Comparison of ENCODE assay signal across 9 mouse cellular contexts in the genomic region with DNA sequence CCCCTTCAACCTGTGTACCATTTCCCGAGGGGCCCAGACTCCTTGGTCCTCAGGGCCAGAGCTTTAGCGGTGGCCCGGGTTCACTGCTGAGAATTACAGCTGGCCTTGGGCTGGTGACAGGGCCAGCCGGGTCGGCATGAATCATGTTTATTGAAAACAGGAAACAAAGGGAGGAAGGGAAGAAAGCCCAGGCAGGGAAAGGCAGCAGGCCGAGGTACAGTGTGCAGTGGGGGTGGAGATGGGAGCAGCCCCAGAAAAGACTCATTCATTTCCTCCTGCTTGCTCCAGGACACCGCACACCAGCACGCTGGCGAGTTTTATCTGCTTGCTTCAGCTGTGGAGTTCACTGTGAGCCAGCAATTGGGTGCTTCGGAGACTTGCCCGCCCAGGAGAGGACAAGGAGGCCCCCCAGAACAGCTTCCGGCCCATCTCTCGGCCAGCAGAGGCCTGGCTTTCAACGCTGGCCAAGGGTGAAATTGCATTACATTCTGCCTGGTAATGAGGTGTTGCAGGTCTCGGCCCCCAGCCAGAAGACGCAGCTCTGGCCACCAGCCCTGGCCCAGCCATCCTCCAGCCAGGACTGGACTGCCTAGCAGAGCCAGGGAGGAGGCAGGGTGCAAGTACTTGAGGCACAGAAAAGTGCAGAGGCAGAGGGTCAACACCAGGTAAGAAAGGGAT. TPM values are rescaled to one million over a fixed set of nuclear protein-coding genes. Genes with fewer than 3 reads are reported as not detected.
DNase-seq lines count a peak whose midpoint lies in the region; ATAC-seq and TF ChIP-seq lines count a peak whose summit lies in the region.
"Had no signal": no experiment of that assay in that cellular context is flagged by ENCODE, and none has a peak within 500 bp of the region (broad histone marks: within the 10 kb centered on the region; RNA-seq: fewer than 3 reads in every experiment).

No protein-coding gene starts in this region.

- H3K27me3 ChIP-seq in forebrain, embryonic 14.5 days (replicated peaks; ENCODE audit: control insufficient read depth, insufficient read depth, low read length): no peaks in the 10 kb centered on the region
- no peaks in the 10 kb centered on the region; the same call in 1 of the 2 replicates for H3K27me3 ChIP-seq in kidney, embryonic 15.5 days

- ATAC-seq in forebrain, embryonic 14.5 days: peak; percentile 64; the same call in 1 of the 2 replicates
- peak; percentile 57 for ATAC-seq in kidney, embryonic 15.5 days (replicated peaks; ENCODE audit: low FRiP score)
- ATAC-seq in megakaryocyte-erythroid progenitor cell, adult 5-6 weeks (replicated peaks; ENCODE audit: low FRiP score, low TSS enrichment, poor library complexity, severe bottlenecking): no peak

- peak; percentile 16 for DNase-seq in gastrocnemius, adult 18-20 months (ENCODE audit: low spot score)
- DNase-seq in gastrocnemius, postnatal 36 days: no peak
- DNase-seq in c-Kit-positive CD71-negative TER-119-negative erythroid progenitor cells, embryonic 14.5 days (ENCODE audit: low read depth): peak; percentile 9
- DNase-seq in forebrain, embryonic 14.5 days (ENCODE audit: low spot score): peak; percentile 47
- DNase-seq in lung, adult 2 months: peak; percentile 4

- TF ChIP-seq POLR2A in lung, adult 2 months (IDR thresholded peaks at IDR 0.05; ENCODE audit: borderline replicate concordance, extremely low read depth, low read depth, low read length): no peak
- no peak for TF ChIP-seq POLR2A in olfactory bulb, adult 2 months (IDR thresholded peaks at IDR 0.05; ENCODE audit: insufficient read depth, low read depth, low read length)

- no peaks in the 10 kb centered on the region for H3K36me3 ChIP-seq in forebrain, embryonic 14.5 days (ENCODE audit: control insufficient read depth, insufficient read depth, low read length)
- no peaks in the 10 kb centered on the region for H3K36me3 ChIP-seq in kidney, embryonic 15.5 days

- no peak overlapping the region for H3K27ac ChIP-seq in forebrain, embryonic 14.5 days (ENCODE audit: low read depth, low read length)
- peak overlapping the region; percentile 66 for H3K27ac ChIP-seq in kidney, embryonic 15.5 days
- H3K27ac ChIP-seq in olfactory bulb, adult 2 months (ENCODE audit: insufficient read depth, low read depth, low read length): no peak overlapping the region

- no peak overlapping the region for H3K4me3 ChIP-seq in forebrain, embryonic 14.5 days (ENCODE audit: low read depth, low read length)
- H3K4me3 ChIP-seq in kidney, embryonic 15.5 days (replicated peaks): no peak overlapping the region
- H3K4me3 ChIP-seq in lung, adult 2 months (replicated peaks; ENCODE audit: extremely low read depth, low read depth, low read length): no peak overlapping the region
- no peak overlapping the region for H3K4me3 ChIP-seq in olfactory bulb, adult 2 months (ENCODE audit: insufficient read depth, low read depth, low read length)

- 7% methylated on average over 16 of the region's 16 CpGs for WGBS in forebrain, embryonic 14.5 days
- 3% methylated on average over 16 of the region's 16 CpGs for WGBS in kidney, embryonic 15.5 days
- WGBS in lung, adult 2 months: 22% methylated on average over 16 of the region's 16 CpGs
- 44% methylated on average over 16 of the region's 16 CpGs for WGBS in olfactory bulb, adult 2 months

- intact Hi-C loops in gastrocnemius, postnatal 36 days (cut with DNase I): no loop called here

- no peak overlapping the region; the same call in 1 of the 2 replicates for H3K4me2 ChIP-seq in forebrain, embryonic 14.5 days (ENCODE audit: low read length)
- peak overlapping the region; percentile 40 for H3K4me2 ChIP-seq in kidney, embryonic 15.5 days

- peaks cover 11% of the 10 kb centered on the region for H3K4me1 ChIP-seq in forebrain, embryonic 14.5 days (ENCODE audit: control insufficient read depth, insufficient read depth, low read length)
- H3K4me1 ChIP-seq in kidney, embryonic 15.5 days: peaks cover 15% of the 10 kb centered on the region
- no peaks in the 10 kb centered on the region for H3K4me1 ChIP-seq in lung, adult 2 months (ENCODE audit: control insufficient read depth, insufficient read depth, low read length)
- H3K4me1 ChIP-seq in olfactory bulb, adult 2 months (ENCODE audit: control insufficient read depth, insufficient read depth, low read length): peaks cover 15% of the 10 kb centered on the region

- no peak for TF ChIP-seq CTCF in lung, adult 2 months (IDR thresholded peaks at IDR 0.05; ENCODE audit: insufficient read depth, low read length)
- peak; percentile 13; the same call in 1 of the 2 replicates for TF ChIP-seq CTCF in olfactory bulb, adult 2 months (IDR thresholded peaks at IDR 0.05; ENCODE audit: insufficient read depth, low read depth, low read length)

- H3K9ac ChIP-seq in forebrain, embryonic 14.5 days (ENCODE audit: low read length): no peak overlapping the region
- H3K9ac ChIP-seq in kidney, embryonic 15.5 days: no peak overlapping the region

- H3K9me3 ChIP-seq in forebrain, embryonic 14.5 days (replicated peaks; ENCODE audit: control insufficient read depth, low read length): no peaks in the 10 kb centered on the region
- H3K9me3 ChIP-seq in kidney, embryonic 15.5 days (replicated peaks): no peaks in the 10 kb centered on the region

RNA-seq across cellular contexts. Expression of a gene that starts 18.8 kb away (rescaled TPM):
- total RNA-seq in gastrocnemius, adult 18-20 months (2021): under 1 TPM in 1 of 2 experiments, not detected in 1; 0.14 TPM
- total RNA-seq in gastrocnemius, postnatal 36 days (2021): under 1 TPM in 1 of 2 experiments, not detected in 1; 0.10 TPM
- polyA plus RNA-seq in forebrain, embryonic 14.5 days (2014; fragmentation: Nextera tagmentation; extraction: Ambion mirVana): 7.2 and 9.5 TPM in 2 replicates
- polyA plus RNA-seq in kidney, embryonic 15.5 days (2015; fragmentation: Nextera tagmentation; extraction: Ambion mirVana): 0.19 TPM in 2 replicates
- 0.03 TPM in 1 of 2 replicates, not detected in the other for polyA plus RNA-seq in lung, adult 2 months (2012; rRNA removed)
- not detected in 2 replicates for polyA plus RNA-seq in olfactory bulb, adult 2 months (2012; ENCODE audit: insufficient read depth, insufficient read length, low replicate concordance, missing spikeins)
- total RNA-seq in megakaryocyte-erythroid progenitor cell, adult 5-6 weeks (2014; fragmentation: Nextera tagmentation): not detected in 2 replicates
- not detected in 2 replicates for total RNA-seq in megakaryocyte-erythroid progenitor cell, adult 5-6 weeks (2017)
- total RNA-seq: hematopoietic stem cell, adult 5-6 weeks had no signal

Comparison
In these comparisons a context has a peak if more than half of its experiments do, and no peak if none do; other contexts are left out.
1. DNase-seq: peak in gastrocnemius, adult 18-20 months (single experiment), c-Kit-positive CD71-negative TER-119-negative erythroid progenitor cells, embryonic 14.5 days (single experiment), forebrain, embryonic 14.5 days (single experiment) and lung, adult 2 months (single experiment); none in gastrocnemius, postnatal 36 days (0 of 2).